Mouse (Mus musculus) heart, postnatal 14 days (tissue): ENCODE measurements around the gene 1700018B08Rik. TPM values are rescaled to one million over a fixed set of nuclear protein-coding genes. Genes with fewer than 3 reads are reported as not detected.

Experiments used
- DNase-seq, 2 experiments: peaks; one replicate each; pipeline ENCODE4 v3.0.0; 2021 to 2022
- intact Hi-C: fragments of 180-260 bp; cut with DNase I; formaldehyde crosslinking; loops from one replicate; pipeline ENCODE4 v1.15.1; 2025
- total RNA-seq, 2 experiments: library from RNA; stranded (reverse); gene quantifications; 2 replicates each; pipeline ENCODE4 v1.2.3; 2021

The 1700018B08Rik gene
- total RNA-seq, 2 experiments from 2014 or later: not detected

DNA sequence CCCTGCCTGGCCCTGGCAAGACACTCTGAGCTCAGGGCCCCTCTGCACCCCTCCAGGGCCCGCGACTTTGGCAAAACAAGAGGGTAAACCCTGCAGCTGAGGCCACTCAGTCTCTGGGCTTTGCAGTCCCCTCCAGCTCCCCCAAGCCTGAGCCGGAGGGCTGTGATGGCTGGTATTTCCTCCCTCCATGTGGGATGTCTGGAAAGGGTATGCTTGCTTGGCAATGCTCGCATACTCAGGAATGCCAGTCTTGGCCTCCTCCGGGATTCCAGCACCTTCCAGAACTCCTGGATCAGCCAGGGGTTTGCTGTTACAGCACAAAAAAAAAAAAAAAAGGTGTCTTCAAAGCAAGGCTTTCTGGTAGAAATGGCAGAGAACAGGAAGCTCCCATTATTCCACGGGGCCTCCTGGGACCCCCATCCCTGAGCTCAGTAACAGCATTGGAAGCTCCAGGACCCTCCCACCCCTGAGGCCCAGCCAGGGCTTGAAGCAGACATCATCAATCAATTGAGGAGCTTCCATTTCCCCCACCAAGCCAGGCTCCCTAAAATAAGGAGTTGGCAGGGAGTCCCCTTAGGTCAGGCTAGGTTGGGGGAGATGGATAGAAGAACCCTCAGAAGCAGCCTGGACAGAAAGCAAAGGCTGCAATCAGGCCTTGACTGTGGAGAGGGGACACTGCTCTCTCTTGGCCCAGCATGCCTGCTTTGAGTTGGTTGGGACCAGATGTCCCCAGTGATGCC is 17.1 kb downstream of the 1700018B08Rik start:
- no peak for DNase-seq
- intact Hi-C loops: no loop called here

DNA sequence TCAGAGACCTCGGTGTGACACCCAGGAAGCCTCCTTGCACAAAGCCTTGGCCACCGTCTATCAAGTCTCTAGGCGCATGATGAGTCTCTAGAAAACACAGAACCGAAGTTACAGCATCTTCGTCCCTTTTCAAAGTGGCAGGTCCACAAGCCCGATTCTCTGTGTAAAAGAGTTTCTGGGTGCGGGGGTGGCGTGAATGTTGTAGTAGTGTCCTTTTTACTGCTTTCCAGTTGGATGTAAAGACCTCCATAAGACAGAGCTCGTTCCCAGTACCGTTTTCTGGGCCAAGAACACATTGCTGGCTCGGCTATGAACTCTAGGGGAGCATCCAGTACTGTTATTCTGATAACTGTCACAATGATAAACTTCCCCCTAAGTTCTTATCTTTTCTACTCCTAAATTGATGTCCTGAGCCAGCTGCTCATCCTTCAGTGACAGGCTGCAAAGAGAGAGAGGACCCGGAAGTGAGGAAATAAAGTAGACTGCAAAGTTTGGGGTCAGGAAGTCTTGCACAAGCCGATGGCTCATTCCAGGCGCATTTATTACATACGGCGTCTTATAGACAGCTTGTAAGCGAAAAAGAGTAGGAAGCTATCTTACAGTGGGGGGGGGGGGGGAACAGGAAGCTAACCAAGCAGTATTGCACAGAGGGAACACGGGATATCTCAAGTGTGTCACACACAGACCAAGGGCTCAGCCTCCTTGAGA is 18.9 kb downstream of the 1700018B08Rik start:
- intact Hi-C loops: no loop called here
- DNase-seq: no peak

DNA sequence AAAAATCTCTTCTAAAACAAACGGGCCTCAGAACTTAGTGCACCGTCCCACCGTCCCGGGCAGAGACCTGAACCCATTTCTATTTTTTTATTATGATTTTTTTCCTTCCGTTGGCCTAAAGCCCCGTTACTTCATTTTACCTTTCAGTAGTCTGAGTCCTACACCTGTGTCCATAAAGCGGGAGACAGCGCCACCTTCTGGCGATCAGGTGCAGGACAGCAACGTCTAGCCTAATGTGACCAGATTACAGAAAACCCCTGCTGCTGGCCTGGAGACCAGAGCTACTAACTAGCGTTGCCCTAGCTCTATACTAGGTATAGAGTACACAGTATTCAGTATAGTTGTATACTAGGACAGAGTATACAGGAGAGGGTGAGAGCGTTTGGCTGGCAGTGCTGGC is 30.7 kb downstream of the 1700018B08Rik start:
- DNase-seq: peak; percentile 87 to 91
- intact Hi-C loops: loop anchor here (1.0 to 10.0 kb wide), 5 partner anchors 89 to 689 kb away; no protein-coding TSS in a partner anchor

DNA sequence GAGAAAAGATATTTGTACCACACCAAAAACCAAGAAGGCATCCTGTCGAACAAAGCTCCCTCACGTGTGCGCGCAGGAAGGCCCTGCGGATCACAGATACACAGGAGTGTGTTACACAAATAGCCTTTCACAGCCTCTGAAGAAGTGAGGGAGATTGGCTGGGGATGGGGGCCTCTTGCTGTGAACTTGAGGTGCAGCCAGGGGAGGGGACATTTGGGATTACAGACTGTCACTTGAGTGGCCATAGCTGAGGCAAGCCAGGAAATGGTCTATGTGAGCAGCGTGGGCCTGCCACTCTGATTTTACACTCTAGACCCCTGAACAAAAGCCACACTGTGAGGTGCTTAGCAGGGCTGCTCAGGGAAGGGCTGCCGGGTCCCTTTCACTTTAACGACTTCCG is 32.4 kb downstream of the 1700018B08Rik start:
- DNase-seq: no peak
- intact Hi-C loops: loop anchor here (2.0 to 10.0 kb wide), 4 partner anchors 87 to 687 kb away; no protein-coding TSS in a partner anchor

DNA sequence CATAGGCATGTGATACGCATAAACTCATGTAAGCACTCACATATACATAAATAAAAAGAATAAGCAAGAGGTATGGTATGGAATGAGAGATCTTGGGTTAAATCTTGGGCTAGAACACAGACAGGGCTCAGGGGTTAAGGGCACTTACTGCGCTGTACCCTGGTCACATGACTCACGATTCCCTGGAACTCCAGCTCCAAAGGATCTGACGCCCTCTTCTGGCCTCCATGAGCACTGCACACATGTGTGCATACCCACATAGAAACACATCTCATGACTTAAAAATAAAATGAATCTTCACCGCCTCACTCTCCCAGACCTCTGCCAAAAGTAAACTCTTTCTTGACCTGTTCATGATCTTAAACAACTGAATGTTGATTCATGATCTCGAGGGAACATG is 46.5 kb downstream of the 1700018B08Rik start:
- intact Hi-C loops: no loop called here
- DNase-seq: no peak

DNA sequence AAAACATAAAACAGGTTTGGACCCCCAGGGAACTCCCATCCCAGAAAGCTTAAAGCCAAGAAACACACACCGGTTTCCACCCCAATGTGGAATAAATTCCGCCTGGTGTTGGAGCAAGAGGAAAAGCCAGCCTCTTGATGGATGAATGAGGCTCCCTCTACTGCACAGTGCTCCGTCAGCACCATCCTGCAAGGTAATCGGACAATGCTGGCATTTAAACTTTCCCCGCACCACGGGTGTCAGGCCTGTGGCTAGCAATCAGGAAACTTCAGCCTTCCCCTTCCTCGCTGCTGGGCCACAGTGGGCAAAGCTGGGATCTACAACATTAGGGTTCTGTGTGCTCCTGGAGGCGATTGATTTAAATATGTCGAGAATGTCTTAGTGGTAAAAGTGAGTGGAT is 52.5 kb downstream of the 1700018B08Rik start:
- intact Hi-C loops: no loop called here

DNA sequence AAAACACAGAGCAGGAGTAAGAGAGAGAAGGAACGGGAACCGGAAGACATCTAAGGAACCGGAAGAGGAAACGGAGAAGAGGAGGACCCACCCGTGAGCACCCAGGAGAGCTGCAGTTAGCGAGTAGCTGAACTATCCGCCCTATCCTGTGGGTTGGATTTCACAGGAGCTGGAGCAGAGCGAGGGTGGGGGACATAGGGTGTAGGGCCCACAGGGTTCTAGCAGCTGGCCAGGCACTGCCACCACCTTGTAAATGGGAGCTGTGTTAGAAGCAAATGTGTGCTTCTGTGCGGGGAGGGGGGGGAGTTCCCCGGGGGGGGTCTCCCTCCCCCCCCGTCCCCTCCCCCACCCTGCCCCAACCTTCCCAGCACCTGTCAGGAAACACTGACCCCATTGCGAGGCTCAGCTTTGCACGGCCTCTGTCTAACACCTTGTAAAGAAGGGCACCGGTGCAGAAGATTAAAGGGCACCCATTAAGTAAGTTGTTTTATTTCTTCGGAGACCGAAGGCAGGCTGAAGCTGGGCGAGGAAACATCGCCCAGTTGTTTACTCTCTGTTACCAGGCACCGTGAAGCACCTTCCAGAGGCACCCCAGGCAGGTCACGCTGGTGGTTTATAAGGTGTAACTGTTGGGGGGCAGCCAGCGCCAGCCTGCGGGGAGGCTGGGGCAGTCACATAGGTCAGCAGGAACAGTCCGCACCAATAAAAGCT is 59.9 kb downstream of the 1700018B08Rik start:
- intact Hi-C loops: no loop called here
- no peak for DNase-seq

More for the DNA sequence above, 52.5 kb downstream of the 1700018B08Rik start:
- no peak for DNase-seq

Other genes starting within 250 kb of the 1700018B08Rik start
- gene Fbxo31, start 34.5 kb upstream of the 1700018B08Rik start, total RNA-seq: 10 to 100 TPM; 74.4 to 93.8 TPM
- gene Map1lc3b, start 46.0 kb upstream of the 1700018B08Rik start, total RNA-seq: 100 to 1,000 TPM; 215 to 228 TPM
- 10 to 100 TPM; 33.9 to 38.5 TPM for gene Zcchc14, start 108.6 kb upstream of the 1700018B08Rik start, total RNA-seq
- not detected for gene Jph3, start 185.3 kb upstream of the 1700018B08Rik start, total RNA-seq